Mouse (Mus musculus) testis, adult 2 months (tissue): ENCODE measurements at regions not wholly inside any gene's neighbourhood (a gene's known extent, or its start where the extent isn't known, plus 50 kb on each side); places are given as distances from the start of the nearest gene placed in this dataset.

ENCODE experiments used
- CTCF ChIP-seq: fragments of 200-500 bp; IDR thresholded peaks from 2 replicates; pipeline ENCODE4 v1.5.1; 2012; ENCODE audit warnings: low read depth, mild to moderate bottlenecking, inconsistent platforms, low read length, moderate library complexity; ENCODE audit not compliant: control insufficient read depth, insufficient read depth, insufficient replicate concordance
- POLR2A ChIP-seq: fragments of 200-500 bp; IDR thresholded peaks from 2 replicates; pipeline ENCODE4 v1.6.1; 2012; ENCODE audit warnings: low read depth, mild to moderate bottlenecking, inconsistent platforms, low read length, moderate library complexity; ENCODE audit not compliant: control insufficient read depth

DNA sequence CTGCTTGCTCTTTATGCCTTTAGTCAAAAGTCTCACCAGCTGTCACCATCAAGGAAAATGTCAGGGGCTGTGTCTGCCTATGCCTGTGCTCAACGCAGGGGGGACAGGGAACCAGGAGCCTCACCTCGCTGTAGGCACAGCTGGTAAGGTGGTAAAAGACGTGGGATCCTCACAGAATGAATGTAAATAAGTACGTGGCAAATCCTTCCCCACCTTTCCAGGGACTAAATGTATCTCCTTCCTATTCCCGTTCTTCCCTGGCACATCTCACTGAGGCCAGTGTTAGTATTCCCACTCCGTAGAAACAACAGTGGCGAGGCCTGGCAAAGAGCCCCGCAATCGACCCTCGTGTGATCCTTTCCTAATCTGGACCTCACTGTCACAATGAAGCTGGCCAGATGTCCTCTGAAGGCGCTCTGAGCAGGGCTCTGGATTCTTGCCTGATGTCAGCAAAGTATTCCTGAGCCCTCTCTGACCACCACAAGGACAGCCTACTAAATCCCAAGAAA, 63.0 kb upstream of the Ces5a start:
- TF ChIP-seq CTCF (no peak), POLR2A (no peak)
